Mouse (Mus musculus): Measurements from ENCODE around the gene Olfr453. TPM values are rescaled to one million over a fixed set of nuclear protein-coding genes. Genes with fewer than 3 reads are reported as not detected.
A peak's percentile ranks its signal among the peaks of the same experiment; 100 is the strongest.

Olfr453 gene
- total RNA-seq (2021): not detected

DNA sequence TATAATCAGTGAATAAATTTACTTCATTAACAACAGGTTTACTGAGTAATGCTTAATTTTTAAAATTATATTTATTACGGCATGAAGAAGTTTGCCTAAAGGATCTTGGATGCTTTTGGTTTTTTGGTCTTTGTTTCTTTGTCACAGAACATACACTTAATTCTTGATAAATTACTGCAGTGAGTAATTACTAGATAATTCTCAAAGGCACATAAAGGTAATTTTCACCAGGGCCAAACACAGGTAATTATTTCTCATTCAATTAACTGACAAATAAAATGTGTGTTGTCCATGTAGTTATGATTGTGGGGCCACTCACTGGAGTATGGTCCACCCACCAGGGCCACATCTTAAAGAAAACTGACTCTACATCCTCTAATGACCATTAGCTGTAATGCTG lies at the start of gene Olfr453:
Gene Olfr453 (plus strand): TSS at position 301 of the 400 bp plus-strand sequence.
- intact Hi-C loops (cut with DNase I): no loop called here
- no peak for DNase-seq (ENCODE audit: extremely low spot score in 1 of 2, low spot score in 2 of 2)

DNA sequence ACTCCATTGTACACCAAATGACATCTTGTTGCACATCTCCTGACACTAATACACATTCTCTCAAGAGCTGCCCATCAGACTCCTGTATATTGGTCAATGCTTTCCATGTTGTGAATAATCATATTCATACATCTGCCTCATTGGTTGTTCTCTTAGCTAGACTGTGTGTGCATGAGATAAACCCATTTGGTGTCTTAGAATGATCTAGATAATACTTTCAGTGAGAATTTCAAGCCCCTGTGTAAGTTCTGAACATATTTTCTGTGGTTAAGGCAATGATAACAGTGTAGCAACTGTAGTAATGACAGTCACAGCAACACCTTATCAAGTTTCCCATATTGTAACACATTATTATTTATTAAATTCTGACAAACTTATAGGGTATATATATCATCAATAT lies 49.4 kb upstream of the Olfr453 start:
- intact Hi-C loops (cut with DNase I): no loop called here
- no peak for DNase-seq (ENCODE audit: extremely low spot score in 1 of 2, low spot score in 2 of 2)

DNA sequence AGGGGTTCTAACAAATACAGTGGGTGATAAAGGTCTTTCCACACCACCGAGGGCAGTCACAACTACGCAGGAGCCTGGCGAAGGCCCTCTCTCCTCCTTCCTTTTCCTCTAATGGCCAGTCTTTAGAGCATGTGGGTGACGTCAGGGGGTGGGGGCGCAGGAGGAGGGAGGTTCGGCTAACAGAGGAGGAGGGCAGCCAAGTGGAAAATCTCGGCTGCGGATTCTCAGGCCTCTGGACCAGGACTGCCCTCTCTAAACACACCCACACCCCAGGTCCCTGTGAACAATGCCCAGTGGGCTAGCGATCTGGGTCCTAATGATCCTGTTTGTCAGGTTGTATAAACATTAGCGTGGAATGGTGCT lies 47.0 kb upstream of the Olfr453 start:
- DNase-seq (ENCODE audit: extremely low spot score in 1 of 2, low spot score in 2 of 2): peak; percentile 64 to 89
- intact Hi-C loops (cut with DNase I): no loop called here

DNA sequence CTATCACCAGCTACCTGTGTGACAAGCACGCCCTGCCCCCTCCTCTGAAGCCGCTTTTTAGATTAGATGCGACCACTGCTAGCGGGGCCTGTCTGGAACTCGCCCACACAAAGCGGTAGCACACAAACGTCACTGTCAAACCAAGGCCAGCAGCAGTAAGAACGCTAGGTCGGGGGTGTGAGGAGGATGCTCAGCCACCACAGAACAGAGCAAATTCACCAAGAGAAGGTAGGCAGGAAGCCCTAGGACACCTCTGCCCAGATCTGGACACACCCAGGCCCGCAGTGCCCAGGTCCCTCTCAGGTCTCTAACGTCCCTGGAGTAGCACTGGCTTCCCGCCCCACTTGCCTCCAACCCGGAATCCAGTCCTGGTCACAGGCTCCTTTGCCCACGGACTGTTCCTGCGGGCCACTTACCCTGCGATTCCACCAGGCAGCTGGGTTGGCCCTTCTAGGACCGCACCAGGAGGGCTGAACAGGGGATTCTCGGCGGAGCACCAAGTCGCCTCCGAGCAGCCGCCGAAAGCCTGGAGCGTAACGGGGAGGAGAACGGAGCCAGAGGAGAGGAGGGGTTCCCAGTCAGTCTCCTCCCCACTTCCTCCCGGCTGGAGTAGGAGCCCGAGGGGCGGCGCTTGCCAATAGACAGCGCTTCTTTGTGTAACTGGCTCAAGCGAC lies 46.5 kb upstream of the Olfr453 start:
- DNase-seq (ENCODE audit: extremely low spot score in 1 of 2, low spot score in 2 of 2): peak; percentile 82 to 92
- intact Hi-C loops (cut with DNase I): no loop called here

DNA sequence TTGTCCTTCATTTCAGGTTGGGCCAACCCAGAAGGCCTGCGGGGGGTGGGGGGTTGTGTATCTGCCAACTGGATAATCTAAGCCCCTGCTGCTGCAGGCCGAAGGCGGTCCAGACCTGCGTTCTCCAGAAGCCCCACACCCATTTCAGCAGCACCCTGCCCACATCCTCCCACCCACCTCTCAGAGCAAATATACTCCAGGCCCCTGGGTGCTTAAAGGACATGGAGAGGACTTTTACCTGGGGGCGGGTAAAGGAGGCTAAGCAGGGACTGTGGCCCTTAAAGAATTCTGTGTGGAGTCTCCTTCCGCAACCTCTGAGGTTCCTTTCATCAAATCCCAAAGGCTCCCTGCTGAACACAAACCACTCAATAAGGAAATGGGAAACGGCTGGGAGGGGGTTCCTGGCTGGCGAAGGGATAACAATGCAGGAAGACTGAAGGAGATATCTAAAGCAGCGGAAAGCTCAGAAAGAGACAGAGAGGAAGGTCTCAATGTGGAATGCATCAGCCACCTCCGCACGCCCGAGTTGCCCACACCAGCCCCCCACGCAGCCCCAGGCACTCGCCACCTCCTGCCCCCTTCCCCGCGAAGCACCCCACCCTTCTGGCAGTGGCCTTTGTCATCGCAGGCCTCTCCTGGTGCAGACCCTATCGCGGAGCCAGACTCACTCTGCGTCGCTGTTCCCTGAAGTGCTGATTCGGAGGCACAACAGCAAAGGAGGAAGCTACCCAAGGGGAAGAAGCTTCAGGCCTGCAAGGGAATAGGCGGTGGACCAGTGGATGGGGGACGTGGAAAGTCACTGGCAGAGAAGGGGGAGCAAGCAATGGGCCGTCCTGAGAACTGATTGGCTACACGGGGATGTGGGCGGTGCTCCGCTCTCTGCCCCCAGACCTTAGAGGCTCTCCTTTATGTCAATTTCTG lies 29.6 kb upstream of the Olfr453 start, which contains the start of gene Tcaf1:
Gene Tcaf1 (minus strand): TSS at position 798 of the 921 bp plus-strand sequence.
- intact Hi-C loops (cut with DNase I): no loop called here
- DNase-seq (ENCODE audit: extremely low spot score in 1 of 2, low spot score in 2 of 2): peak; percentile 91

DNA sequence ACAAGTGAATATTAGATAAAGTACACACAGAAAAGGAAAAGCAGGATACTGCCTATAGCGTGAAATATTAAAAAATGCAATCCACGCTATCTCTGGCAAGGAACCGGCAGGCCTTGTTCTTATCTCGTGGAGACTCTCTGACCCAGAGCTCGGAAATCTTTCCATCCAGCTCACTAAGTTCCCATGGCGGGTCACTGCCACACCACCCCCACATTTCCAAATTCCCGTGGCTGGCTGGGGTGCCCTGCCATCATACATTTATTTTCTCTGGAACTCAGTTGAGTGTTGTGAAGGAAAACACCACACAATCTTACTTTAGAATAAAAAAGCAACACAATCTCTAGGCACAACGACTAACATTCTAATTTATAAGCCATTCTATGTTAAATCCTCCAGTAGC lies 24.5 kb upstream of the Olfr453 start:
- intact Hi-C loops (cut with DNase I): no loop called here
- no peak for DNase-seq (ENCODE audit: extremely low spot score in 1 of 2, low spot score in 2 of 2)

DNA sequence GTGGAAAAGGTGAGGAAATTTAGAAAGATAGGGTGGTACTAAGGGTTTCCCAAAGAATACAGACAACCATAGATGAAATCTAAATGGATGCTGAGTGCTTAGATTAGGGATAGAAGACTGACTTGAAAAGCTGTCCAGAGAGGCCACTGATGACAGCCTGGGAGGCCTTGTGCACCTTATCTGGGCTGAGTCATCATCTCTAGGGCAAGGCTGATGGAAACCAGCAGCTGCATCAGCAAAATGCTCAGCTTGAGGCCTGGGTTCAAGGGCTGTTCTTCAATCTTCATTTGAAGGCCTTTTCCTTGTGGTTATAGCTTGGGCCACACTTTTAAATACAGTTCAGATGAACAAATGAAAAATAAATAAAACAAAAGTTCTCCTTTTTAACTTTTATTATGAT lies 21.2 kb upstream of the Olfr453 start:
- no peak for DNase-seq (ENCODE audit: extremely low spot score in 1 of 2, low spot score in 2 of 2)
- intact Hi-C loops (cut with DNase I): no loop called here

DNA sequence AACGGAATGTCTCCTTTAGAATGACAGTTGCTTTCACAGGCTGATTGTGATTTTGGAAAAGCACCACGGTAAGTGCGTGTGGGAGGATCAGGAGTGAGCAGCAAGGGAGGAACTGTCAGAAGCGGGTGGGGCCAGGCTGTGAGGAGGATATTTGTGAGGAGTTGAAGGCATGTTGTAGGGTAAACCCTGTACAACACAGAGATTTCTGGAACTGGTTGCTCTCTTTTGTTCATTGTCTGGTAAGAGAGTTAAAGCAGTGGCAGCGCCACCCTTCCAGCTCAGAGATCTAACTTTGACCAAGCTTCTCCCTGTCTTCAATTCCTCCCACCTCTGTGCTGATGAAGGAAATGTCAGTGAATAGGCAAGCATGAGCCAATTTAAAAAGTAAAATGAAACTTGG lies 3.1 kb downstream of the Olfr453 start:
- intact Hi-C loops (cut with DNase I): no loop called here
- no peak for DNase-seq (ENCODE audit: extremely low spot score in 1 of 2, low spot score in 2 of 2)

DNA sequence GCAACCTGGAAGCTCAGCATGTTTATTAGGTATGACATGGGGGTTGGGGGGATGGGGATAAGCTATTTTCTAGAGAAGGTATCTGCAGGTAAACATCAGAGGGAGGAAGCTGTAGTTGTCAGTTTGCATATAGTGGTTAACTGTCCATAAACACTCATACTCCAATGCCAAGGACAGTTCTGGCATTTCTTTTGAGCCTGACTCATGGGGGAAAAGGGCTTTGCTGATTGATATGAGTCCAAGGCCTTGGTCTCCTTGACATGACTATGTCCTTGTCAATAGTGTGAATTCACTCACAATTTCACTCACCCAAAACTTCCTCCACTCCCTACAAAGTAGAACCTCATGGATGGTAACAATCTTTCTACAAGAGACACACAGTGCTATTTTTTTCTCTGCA lies 8.7 kb downstream of the Olfr453 start:
- intact Hi-C loops (cut with DNase I): no loop called here
- no peak for DNase-seq (ENCODE audit: extremely low spot score in 1 of 2, low spot score in 2 of 2)

DNA sequence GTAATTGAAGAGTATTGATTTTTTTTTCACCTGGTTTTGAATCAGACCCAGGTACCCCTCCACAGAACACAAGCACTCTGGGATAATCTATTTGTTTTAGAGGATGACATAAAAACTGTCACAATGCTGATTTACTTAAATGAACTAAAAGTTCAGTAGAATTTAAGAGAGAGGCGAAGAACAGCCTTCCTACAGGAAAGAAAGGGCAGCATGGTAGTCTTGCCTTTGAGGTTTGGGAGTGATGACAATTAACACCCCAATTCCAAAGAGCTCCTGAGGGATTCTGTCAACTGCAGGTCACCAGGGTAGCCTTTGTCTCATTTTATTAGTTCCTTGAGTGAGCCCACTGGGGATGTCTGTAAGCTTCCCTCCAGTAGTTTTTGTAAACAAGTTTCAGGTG lies 16.9 kb downstream of the Olfr453 start, which contains the start of gene Olfr38:
Gene Olfr38 (plus strand): TSS at position 301 of the 400 bp plus-strand sequence.
- no peak for DNase-seq (ENCODE audit: extremely low spot score in 1 of 2, low spot score in 2 of 2)
- intact Hi-C loops (cut with DNase I): no loop called here

DNA sequence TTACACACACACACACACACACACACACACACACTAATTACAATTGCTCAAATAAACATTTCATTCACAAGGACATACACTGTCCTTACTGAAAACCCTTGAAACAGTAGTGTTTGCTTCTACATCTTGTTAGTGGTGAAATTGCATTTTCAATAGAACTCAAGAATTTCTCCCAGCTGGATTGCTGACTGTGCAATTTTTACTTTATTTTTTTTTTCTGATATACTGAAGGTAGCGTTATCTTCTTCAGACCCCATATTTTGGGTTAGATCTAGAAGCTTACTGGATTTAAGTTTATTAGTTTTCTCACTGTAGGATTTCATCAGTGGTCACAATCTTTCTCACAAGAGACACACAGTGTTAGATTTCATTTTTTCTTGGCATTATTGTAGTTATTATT lies 37.9 kb downstream of the Olfr453 start:
- intact Hi-C loops (cut with DNase I): no loop called here
- no peak for DNase-seq (ENCODE audit: extremely low spot score in 1 of 2, low spot score in 2 of 2)

DNA sequence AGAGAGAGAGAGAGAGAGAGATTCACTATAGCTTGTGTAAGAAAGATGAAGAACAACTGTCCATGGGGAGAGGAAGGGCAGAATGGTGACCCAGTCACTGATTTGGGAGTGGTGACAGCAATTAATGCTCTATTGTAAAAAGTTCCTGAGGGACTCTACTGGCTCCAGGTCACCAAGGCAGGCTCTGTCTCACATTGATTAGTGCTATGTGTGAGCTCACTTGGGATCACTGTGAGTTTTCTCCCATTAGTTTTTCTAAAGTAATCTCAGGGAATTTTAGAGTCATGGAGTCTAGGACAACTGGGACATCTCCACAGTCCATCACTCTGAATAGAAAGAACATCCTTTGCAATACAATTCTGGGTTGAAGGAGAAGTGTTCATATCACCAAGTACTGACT lies 45.6 kb downstream of the Olfr453 start, which contains the start of gene Olfr452:
Gene Olfr452 (plus strand): TSS at position 301 of the 400 bp plus-strand sequence.
- no peak for DNase-seq (ENCODE audit: extremely low spot score in 1 of 2, low spot score in 2 of 2)
- intact Hi-C loops (cut with DNase I): no loop called here

DNA sequence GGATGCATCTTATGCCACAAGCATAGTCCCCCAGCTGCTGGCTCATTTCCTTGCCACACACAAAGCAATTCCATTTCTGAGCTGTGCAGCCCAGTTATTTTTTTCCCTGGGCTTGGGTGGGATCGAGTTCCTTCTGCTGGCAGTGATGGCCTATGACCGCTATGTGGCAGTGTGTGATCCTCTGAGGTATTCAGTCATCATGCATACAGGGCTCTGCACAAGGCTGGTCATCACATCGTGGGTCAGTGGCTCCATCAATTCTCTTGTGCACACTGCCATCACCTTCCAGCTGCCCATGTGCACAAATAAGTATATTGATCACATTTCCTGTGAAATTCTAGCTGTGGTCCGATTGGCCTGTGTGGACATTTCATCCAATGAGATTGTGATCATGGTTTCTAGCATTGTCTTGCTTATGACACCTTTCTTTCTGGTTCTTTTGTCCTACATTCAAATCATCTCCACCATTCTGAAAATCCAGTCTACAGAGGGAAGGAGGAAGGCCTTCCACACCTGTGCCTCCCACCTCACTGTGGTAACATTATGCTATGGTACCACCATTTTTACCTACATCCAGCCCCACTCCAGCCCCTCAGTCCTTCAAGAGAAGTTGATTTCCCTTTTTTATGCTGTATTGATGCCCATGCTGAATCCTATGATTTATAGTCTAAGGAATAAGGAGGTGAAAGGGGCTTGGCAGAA lies 51.2 kb downstream of the Olfr453 start:
- DNase-seq (ENCODE audit: extremely low spot score in 1 of 2, low spot score in 2 of 2): no peak
- intact Hi-C loops (cut with DNase I): no loop called here

DNA sequence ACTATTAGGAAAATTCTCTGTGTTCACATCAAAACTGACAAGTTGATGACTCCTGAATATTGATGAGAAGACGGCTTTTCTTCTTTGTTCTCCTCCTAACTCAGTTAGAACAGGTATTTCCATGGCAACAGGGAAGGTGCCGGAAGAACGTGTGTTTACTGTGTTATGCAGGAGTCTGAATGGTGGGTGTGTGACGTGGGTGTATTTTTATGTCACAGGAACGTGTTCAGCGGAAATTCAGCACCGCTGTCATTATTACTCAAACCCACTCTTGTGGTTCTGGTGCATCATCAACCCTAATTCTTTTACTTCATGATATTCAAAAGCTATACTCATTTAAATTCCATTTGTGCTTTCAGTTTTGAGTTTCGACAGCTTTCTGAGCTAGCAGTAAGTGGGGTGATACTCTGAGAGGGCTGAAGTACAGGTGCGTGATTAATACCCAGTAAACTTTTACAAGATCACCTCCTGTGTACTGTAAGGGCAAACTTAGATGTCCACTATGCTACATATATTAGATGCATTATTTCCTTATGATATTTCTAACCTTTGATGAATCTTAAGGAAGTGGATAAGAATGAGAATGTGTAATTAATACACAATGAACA lies 51.9 kb downstream of the Olfr453 start:
- peak in 1 of 2 experiments; percentile 4 for DNase-seq (ENCODE audit: extremely low spot score in 1 of 2, low spot score in 2 of 2)

DNA sequence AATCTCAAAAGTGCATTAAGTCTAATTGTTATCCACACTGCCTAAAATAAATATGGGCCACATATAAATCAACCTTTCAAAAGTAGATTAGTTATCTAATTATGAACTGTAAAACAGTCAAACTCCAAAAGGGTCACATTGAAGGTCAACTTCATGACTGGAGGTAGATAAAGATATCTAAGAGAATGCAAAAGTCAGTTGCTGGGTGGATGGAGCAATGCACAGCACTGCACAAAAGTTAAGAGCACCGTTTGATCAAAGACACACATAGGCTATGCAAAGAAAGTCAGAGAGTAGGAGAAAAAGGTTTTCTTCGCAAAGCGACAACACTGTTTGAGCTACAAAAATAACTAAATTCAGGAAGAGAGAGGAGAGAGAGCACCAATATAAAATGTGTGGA lies 55.8 kb downstream of the Olfr453 start:
- no peak for DNase-seq (ENCODE audit: extremely low spot score in 1 of 2, low spot score in 2 of 2)
- intact Hi-C loops (cut with DNase I): no loop called here

More for the DNA sequence above, 51.9 kb downstream of the Olfr453 start:
- intact Hi-C loops (cut with DNase I): no loop called here

All from left cerebral cortex, postnatal 10 days (tissue).